Mouse (Mus musculus) T-cell, adult 2 months (primary cell): Measurements from ENCODE around the gene Psg20.
"Not testable (repeated sequence)": the region's sequence is repeated elsewhere in the genome, so short reads cannot be mapped to it uniquely, and the experiment has no call there.

Experiments
- DNase-seq: peaks from one replicate; pipeline ENCODE4 v3.0.0; 2022; ENCODE audit warnings: low spot score

Gene Psg20

GRCm38 (mm10) chr7:18686085-18686484, at the start of gene Psg20:
Psg20 (minus strand) TSS chr7:18686185.
- no peak for DNase-seq

GRCm38 (mm10) chr7:18734451-18734850, 48.5 kb upstream of the Psg20 start:
- no peak for DNase-seq

GRCm38 (mm10) chr7:18733111-18733510, 47.1 kb upstream of the Psg20 start:
- no peak for DNase-seq

GRCm38 (mm10) chr7:18728391-18728790, 42.4 kb upstream of the Psg20 start:
- DNase-seq = no peak

- not testable (repeated sequence) for DNase-seq
Measured at GRCm38 (mm10) chr7:18725931-18726330, 39.9 kb upstream of the Psg20 start.

- no peak for DNase-seq
Measured at GRCm38 (mm10) chr7:18724001-18724400, 38.0 kb upstream of the Psg20 start.

- no peak for DNase-seq
Measured at GRCm38 (mm10) chr7:18717790-18718189, 31.8 kb upstream of the Psg20 start, which contains the start of gene Psg22. Psg22 (plus strand) TSS chr7:18718090.

- no peak for DNase-seq
Measured at GRCm38 (mm10) chr7:18715546-18715945, 29.6 kb upstream of the Psg20 start.

- no peak for DNase-seq
Measured at GRCm38 (mm10) chr7:18710846-18711245, 24.9 kb upstream of the Psg20 start.

- DNase-seq = not testable (repeated sequence)
Measured at GRCm38 (mm10) chr7:18710331-18710730, 24.3 kb upstream of the Psg20 start.

GRCm38 (mm10) chr7:18685586-18685985, 399 bp downstream of the Psg20 start:
- DNase-seq = no peak

GRCm38 (mm10) chr7:18679772-18680171, 6.2 kb downstream of the Psg20 start:
- no peak for DNase-seq

- not testable (repeated sequence) for DNase-seq
Measured at GRCm38 (mm10) chr7:18656625-18657024, 29.4 kb downstream of the Psg20 start, which contains the start of gene Psg21. Psg21 (minus strand) TSS chr7:18656725.

- not testable (repeated sequence) for DNase-seq
Measured at GRCm38 (mm10) chr7:18626921-18627320, 59.1 kb downstream of the Psg20 start.
